Mouse (Mus musculus) Muller cell, postnatal 12 days (primary cell): Measurements from ENCODE around the gene Best2.

Experiments used
- DNase-seq: peaks from one replicate; pipeline ENCODE4 v3.0.0-alpha.2; 2015; ENCODE audit errors: inconsistent ontology term

Best2 gene

DNA sequence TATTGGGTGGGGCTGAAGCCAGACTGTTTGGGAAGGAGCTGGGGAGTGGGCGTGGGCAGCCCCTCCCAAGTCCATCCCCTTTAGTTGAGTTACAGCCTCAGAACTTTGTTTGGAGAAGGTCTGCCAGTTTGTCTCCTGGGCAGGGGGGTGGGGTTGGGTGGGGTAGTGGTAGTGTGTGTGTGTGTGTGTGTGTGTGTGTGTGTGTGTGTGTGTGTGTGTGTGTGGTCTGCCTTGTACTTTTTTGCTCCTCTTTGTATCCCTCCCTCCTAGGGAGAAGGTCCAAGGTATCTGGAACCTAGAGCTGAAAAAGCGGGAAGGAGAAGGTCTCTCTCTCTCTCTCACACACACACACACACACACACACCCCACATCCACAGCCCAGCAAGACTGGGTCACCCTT, at the start of gene Best2:
Gene Best2, minus strand, starts transcription at position 101 of the 400 bp plus-strand sequence.
- DNase-seq, result no peak

DNA sequence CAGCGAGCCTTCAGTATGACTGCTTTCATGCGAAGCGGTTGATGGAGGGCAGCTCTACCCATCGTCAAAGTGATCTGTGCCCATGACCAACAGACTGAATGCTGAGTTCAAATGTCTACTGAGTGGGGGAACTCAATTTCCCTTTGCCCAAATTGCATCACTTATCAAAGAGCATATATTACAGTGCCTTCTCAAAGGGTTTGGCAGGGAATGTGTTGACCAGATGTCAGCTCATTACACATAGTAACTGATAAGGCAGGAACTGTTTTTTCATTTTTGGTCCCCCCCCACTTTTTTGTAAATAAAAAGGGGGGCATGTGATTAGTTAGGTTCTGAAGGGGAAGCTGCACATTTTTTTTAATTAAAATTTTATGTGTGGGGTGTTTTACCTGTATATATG, 48.3 kb upstream of the Best2 start:
- no peak for DNase-seq

DNA sequence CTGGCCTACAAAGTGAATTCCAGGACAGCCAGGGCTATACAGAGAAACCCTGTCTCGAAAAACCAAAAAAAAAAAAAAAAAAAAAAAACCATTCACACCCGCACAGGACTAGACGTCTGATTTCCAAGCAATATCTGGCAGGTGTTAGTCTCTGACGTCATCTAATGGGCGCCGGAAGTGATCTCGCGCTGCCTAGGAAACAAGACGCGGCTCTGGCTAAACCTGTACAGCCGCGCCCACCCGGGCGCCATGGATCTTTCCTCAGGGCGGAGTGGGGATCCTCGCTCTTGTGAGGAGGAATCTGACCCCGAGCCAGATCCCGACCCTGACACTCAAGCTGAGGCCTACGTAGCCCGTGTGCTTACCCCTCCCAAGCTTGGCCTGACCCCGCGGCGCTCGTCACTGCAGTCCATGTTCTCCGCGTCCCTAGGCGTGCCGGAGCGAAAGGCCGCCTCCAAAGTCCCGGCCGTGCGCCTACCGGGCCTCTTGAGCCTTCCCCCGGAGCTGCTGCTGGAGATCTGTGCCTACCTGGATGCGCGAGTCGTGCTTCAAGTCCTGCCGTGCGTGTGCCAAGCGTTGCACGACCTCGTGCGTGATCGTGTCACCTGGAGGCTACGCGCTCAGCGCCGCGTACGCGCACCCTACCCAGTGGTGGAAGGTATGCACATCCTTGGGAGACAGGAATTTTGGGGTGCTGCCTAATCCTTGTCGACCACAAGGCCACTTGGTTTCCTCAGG, 45.7 kb upstream of the Best2 start, which contains the start of gene Fbxw9:
Gene Fbxw9, plus strand, starts transcription at position 177 of the 738 bp plus-strand sequence.
- DNase-seq, result peak; percentile 93

DNA sequence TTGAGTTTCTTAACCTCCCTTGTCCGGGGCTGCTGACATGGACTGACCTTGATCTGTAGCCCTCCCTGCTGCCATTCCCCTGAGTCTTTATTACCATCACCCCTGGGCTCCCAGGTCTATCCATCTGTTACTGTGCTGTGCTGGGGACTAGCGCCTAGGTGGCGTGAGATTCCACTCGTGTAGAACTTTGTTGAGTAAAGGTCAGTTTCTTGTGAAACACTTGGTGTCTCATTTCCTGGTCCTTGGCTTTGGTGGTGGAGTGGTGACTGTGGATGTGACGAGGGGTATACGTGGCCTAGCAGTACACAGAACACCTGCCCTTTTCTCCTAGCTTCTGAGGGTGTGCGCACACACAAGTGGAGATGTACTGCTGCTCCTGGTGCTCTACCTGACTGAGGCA, 43.0 kb upstream of the Best2 start:
- no peak for DNase-seq

DNA sequence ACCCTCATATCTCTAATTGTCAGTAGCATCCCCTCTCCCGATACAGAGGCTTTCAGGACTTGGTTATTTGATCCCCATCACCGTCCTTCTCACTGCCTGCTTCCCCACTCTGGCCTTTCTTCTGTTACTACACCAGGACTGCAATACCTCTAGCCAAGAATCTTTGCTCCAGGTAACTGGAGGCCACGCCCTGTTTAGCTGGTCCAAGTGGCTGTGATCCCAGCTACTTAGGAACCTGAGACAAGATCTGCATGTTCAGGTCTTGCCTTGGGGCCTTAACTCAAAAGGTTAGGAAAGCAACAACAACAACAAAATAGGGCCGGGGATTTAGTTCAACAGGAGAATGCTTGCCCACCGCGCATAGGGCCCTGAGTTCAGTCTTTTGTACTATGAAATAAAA, 29.3 kb upstream of the Best2 start:
- no peak for DNase-seq

DNA sequence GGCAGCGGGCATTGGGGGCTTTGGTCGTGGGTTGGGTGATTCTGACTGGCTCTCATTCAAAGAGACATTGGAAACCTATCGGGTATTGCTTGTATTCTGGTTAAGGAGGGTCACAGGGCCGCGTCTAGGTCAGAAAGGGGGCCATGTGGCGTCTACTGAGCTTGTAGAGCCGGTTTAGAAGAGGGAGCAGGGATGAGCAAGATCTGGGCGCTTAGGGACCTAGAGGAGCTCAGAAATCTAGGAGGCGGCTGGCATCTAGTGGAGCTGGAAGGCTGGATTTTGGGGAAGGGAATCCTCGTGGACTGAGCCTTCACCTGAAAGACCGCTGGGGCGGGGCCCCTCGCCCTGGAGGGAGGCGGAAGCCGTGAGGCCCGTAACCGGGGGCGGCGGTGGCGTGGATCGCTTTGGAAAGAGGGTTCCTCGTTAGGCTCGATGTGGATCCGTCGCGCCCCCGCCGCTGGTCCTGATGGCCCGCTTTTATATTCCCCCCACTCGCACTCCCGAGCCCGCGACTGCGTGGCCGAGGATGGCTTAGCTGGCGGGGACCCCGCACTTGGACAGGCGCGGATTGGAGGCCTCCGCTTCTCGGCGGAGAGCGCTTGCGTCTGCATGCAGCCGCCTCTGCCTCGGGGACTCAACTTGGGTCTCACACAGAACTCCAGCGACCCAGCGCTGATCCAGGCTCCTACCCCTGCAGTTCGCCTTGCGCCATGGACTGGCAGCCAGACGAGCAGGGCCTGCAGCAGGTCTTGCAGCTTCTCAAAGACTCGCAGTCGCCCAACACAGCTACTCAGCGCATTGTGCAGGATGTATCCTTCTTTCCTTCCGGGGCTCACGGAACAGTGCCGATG, 23.6 kb upstream of the Best2 start:
- DNase-seq, result peak; percentile 48

DNA sequence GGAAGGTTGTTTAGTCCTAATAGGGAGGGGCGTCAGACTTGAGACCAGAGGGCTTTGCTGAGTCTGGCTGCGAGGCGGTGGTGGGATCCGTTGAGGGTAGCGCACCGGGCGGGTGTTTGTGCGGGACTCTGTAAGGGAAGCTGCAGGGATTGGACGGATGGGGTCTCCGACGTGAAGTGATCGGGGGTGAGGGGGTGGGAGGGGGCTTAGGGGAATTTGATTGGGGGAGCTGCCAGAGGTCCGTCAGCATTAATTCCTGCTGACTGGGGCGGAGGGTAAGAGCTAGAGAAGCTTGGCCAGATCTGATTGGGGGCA, 23.0 kb upstream of the Best2 start:
- no peak for DNase-seq

DNA sequence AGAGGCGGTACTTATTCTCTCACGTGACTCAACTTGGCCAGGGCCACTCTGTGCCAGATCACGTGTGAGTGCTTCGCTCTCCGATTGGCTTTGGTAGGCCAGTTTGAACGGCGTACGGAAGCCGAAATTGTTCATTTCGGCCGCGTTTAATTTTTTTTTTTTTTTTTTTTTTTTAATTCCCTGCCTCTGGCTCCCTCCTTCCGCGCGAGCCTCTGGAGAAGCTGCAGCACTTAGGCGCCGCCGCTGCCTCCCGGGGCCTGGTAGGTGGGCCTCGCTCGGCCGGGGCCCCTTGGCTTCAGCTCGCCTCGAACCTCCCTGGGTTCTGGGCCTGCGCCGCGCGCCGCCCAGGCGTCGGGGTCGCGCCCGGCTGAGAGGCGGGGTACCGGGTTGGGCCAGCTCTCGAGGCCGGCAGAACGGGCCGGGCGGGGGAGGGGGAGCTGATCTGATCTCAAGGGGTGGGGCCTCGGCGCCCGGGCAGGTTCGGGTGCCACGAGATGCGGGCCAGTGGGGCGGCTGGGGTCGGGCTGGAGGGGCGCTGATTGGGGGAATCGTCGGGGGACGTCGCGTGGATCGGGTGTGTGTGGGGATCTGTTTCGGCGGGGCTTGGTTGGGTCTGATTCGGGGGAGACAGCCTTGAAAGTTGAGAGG, 22.5 kb upstream of the Best2 start, which contains the start of gene Tnpo2:
Gene Tnpo2, plus strand, starts transcription at position 198 of the 648 bp plus-strand sequence.
- peak; percentile 98 for DNase-seq

DNA sequence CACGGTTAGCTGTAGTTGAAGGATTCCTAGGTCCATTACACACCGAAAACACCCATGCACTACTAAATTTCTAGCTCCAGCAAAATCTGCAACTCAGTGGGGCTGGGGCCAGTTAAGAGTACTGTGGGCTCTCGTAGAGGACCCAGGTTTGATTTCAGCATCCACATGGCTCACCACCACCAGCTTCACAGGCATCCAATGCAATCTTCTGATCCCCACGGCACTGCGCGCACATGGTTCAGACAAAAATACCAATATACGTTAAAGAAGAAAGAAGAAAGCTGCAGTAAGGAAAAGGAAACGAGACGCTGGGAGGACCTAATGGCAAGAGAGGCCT, 22.0 kb upstream of the Best2 start:
- no peak for DNase-seq

DNA sequence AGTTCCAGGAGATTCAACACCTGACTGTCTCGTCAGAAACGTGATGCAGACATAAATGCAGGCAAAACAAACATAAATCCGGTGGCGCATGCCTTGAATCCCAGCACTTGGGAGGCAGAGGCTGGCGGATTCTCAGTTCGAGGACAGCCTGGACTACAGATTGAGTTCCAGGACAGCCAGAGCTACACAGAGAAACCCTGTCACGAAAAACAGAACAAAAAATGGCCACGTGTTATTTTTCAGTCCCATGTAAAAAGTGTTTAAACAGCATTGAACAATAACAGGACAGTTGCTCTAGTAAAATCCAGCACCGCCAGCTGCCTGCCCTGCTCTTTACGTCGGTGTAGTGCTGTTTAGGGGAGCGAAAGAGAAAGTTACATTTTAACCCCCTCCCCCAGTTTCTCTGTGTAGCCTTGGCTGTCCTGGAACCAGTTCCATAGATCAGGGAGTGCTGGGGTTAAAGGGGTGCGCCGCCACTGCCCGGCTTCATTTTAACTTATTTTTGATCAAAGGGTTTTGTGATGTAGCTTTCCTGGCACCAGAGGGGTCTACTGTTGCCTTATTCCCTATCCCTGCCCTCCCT, 21.5 kb upstream of the Best2 start:
- no peak for DNase-seq

DNA sequence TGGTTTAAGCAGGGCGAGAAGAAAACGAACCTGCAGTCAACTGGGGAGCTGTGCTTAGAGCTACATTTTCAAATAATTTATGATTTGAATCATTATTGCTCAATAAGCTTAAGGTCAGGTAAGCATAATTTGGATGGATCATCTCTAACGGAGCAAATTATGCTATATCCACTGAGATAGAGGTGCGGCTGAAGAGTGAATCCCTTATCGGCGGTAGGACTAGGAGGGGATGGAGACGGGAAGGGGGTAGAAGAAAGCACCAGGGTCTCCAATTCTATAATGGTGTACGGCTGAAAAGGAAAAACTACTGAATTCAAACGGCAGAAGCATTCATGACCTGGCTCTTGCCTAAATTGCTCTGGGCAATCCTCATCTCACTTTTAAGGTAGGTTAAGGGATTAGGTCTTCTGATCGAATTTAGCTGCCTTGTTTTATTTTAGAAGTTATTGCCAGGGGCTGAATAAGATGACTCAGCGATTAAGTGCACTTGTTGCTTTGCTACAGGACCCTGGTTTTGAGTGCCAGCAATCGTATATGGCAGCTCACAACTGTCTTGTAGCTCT, 20.9 kb upstream of the Best2 start:
- peak; percentile 15 for DNase-seq

DNA sequence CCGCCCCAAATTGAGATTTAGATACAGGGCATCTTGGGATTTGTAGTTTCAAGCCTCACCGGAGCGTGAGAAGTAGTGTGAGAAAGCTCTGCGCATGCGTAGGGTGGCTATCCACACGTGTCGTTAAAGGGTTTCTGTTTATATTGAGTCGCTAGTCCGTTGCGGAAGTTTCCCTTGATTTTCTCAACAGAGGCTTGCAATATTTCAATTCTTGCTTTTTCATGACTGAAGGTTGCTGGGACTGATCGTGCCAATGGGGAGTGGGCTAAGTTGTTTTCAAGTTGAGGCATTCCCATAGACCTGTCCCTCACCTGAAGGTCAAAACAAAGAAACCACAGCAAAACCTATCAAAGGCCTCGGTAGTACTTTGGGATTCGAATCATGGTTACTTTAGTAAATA, 20.4 kb upstream of the Best2 start:
- DNase-seq, result peak; percentile 46

DNA sequence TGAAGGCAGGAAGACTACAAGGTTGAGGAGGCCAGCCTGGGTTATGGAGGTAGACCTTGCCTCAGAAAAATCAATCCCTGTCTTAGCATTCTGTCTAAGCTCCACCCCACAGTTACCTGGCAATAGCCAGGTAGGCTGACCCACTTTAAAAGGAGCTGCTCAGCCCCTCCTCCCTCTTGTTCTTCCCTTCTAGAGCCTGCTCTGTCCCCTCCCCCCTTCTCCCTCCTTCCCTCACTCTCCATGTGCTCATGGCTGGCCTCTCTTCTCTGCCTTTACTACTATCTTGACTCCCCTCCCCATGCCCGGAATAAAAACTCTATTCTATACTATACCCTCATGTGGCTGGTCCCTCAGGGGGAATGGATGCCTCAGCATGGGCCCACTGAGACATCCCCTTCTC, 19.5 kb upstream of the Best2 start:
- no peak for DNase-seq

DNA sequence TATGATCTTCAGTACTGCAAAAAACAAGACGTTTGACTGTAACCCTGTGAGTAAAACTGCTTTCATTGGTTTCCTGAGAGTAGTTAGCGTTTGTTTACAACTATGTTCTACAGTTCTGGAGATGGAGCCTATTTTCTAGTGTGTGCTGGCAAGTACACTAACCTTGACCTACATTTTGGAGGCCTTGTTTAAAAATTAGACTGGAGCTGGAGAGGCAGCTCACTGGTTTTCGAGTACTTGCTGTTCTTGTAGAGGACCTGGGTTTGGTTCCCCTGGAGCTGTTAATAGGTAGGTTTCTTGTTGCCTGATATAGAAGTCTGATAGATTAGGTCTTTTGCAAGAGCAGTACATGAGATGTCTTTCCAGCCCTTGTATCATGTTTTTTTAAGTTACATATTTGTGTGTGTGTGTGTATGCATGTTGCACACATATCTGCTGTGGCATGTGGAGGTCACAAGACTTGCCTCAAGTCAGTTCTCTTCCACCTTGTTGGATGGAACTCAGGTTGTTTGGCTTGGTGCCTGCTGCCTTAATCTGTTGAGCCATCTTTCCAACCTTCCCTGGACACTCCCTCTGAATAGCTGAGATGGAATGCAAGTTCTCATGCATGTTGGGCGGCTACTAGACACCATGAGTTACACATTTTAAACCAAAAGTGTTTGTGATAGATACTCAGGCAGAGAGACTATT, 18.4 kb upstream of the Best2 start:
- DNase-seq, result no peak

DNA sequence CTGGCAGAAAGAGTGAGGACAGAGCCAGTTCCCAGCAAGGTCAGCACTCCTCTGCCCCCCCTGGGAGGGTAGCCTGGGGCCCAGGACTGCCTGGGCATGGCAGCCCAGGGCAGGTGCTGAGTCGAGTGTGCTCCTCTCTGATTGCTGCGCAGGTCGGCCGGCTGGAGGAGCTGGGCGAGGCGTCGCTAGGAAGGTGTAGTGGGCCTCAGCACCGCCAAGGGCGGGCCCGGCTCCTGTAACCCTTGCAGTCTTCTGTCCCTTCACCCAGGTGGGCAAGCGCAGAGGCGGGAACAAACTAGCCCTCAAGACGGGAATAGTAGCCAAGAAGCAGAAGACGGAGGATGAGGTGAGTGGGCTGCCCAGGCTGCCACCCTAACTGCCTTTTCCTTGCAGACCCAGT, 14.9 kb upstream of the Best2 start:
- no peak for DNase-seq

DNA sequence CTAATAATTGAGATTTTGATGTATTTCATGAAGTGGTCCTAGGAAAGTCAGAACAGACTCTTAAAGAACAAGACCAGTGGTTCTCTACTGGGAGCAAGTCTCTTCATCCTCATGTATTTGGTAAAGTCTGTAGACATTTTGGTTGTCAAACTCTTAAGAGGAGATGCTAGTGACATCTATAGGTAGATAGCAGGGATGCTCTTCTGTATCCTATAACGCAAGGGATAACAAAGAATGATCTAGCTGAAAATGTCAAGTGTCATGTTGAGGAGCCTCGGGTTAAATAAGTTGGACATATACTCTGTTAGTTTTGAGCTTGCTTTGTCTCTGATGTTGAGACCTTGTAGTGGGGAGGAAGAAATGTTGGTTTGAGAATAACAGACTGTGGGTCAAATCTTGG, 13.6 kb upstream of the Best2 start:
- DNase-seq, result peak; percentile 24

DNA sequence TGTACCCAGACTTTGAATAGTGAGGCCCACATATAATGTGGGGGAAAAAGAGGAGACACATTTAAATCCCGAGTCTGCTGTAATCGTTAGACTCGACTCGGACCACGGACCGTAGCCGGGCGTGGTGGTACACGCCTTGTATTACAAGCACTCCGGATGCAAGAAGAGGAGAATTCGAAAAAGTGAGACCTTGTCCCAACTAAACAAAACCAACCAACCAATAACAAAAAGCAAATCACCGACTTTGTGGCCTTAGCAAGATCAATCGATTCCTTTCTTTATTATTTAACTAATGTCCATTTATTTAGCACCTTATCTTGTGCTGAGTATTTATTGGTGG, 13.2 kb upstream of the Best2 start:
- DNase-seq, result peak; percentile 14

DNA sequence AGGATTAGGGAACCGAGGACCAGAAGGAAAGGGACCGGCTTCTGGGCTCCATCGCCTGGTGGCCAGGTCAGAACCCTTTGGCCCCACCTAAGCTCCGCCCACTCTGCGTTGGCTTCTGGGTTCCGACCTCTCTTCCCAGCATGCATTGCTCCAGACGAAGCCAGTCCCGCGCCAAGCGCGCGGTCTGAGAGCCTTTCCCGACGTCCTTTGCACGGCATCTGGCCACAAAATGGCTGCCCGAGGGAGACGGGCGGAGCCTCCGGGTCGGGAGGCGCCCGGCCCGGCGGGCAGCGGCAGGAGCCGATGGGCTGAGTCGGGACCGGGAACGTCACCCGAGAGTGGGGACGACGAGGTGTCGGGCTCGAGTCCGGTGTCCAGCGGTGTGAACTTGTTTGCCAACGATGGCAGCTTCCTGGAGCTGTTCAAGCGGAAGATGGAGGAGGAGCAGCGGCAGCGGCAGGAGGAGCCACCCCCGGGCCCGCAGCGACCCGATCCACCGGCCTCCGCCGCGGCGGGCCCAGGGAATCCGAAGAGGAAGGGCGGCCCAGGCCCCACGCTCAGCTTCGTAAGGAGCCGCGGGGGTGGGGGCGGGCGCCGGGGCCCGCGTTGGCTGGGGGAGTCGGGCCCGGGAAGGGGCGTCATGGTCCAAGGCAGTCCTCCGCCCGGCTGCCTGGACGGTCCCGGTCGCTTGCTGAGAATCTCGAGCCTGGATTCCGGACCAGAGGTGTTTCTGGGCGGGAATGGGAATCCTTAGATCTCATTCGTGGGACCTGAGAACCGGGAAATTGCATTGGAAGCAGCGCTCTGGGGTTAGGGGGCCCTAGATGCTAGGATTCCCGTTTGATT, 12.6 kb upstream of the Best2 start, which contains the start of gene Trir:
Gene Trir, plus strand, starts transcription at position 154 of the 846 bp plus-strand sequence.
- DNase-seq, result peak; percentile 95

DNA sequence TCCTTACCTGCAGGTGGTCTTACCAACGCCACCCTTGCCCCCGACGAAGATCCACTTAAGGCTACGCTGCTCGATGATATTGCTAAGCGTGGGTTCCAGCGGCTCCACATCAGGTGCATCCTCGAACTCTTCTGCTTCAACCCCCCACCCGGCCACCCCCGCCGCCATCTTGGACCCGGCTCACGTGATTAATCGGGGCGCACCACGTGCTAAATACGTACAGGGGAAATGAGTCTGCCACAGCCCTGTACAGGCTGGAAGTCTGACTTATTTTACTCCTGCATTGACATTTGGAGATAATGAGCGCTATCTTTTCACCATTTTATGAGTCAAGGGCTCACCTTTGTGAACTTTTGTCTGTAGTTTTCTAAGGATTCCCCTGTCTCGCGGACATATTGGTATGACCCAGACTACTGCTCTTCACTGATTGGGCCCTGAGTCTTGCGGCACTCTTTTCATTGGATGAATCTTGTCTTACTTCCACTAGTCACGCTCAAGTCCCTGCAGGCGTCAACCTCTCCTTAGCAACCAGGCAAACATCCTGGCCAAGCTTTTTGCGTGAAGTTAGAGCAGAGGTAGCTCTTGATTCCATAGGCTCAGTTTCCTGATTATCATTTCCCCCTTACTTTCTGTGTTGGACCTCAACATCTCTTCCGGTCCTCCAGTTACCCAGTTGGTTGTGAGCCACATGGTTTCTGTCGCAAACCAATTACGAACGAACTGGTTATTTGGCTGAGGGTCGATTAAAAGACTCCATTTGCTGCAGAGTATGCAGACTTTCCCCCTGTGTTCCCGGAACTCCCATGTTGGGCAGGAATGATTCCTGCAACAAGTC, 11.0 kb upstream of the Best2 start, which contains the start of gene Asna1:
Gene Asna1, minus strand, starts transcription at position 184 of the 835 bp plus-strand sequence.
- DNase-seq, result peak; percentile 89
